Mouse (Mus musculus) heart, adult 11 months (tissue): ENCODE results near the gene Tmed10.

Experiments used
- DNase-seq: peaks from one replicate; pipeline ENCODE4 v3.0.0; 2022

Tmed10 gene

DNA sequence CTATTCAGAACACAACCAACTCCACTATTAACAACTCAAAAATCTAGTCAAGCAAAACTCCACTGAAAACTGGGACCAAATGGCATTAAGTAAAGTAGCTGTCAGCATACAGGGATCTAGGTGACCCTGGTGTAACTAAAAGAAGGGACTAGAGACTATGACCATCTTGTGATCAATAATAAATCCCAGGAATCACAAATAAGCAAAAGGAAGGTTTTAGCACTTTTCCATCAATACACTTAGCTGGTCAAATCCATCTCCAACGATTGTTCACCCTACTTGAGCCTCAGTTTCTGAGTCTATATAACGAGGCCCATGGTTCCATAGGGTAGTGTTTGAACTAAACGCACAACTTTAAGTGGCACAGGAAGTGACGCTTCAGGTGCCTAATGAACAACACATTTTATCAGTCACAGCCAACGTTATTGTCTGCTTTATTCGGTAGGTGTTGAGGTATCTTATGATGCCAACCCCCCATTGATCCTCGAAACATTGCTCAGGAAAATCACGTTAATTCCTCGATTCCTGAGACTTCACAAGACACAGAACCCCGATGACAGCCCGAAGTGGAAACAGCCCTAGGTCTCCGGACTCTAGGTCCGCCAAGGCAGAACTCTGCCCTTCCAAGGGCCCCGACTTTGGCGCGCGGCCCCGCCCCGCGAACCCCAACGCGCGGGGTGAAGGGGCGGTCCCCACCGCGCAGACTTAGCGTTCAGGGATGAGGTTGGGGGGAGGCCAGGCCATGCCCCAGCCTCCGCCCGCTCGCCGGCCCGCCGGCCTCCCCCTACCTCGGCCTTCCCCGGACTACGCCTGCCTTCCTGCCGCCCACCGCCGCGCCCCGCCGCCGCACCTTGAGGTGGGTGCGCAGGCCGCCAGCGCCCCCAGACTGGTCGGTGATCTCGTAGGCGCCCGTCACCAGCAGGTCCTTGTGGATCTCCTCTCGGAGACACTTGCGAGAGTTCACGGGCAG, 771 bp downstream of the Tmed10 start:
- DNase-seq = peak; percentile 98

DNA sequence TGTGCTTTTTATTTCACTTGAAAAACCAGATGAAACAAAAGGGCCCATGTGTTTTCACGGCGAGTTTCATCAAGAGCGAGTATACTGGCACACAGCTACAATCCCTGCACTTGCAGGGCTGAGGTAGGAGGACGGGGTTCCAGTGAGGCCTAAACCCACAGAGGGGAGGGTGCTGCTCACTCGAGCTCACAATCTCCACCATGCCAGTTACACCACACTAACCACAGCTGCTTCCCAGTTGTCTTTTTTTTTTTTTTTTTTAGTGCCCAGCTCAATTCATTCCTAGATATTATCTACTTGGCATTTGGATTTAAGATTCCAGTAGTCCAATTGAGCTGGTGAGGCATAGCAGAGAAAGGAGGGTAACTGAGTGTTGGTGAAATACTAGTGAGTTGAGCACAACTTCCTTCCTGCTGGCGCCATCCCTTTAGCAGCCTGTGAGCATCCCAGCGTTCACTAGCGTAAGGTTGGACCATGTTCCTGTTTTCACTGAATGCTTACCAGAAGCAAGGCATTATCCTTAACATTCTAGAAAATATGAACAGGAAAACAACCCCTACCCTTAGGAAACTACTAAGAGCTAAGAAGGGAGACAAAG, 2.5 kb downstream of the Tmed10 start:
- no peak for DNase-seq

GRCm38 (mm10) chr12:85368441-85369063, 6.1 kb downstream of the Tmed10 start:
- DNase-seq = no peak

- peak; percentile 97 for DNase-seq
Observed at GRCm38 (mm10) chr12:85366271-85366670, 8.4 kb downstream of the Tmed10 start.

DNA sequence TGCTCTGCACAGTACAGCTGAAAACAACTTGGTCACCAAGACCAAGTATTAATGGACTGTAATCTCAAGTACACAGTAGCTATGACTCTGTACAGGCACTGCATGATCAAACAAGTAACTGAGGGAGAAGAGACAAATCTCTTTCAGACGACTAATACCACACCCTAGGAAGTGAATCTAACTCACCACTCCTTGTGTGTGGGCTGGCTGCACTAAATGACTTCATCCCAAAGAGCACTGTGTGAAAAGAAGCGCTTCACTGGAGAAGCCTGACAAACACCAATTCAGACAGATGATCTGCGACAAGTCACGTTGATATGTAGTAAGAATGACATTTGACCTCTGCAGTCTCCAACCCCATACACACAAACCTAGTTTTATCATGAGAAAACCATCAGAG, 12.1 kb downstream of the Tmed10 start:
- DNase-seq = no peak

DNA sequence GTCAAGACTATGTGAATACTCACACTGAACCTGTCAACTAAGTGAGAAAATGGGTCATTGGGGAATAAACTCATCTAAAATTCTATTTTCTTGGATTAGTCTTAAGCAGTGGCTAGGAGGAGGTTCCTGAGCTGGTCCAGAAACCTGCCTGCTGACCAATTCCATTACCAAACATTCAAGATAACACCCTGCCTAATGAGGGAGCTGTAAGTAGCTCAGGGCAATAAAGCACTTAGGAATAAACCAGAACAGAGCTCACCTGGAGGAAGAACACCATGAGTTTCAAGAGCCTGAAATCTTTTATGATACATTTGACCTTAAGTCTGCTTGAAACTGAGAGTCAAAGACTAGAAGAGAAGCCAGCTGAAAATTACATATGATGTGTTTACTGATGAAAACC, 13.1 kb downstream of the Tmed10 start:
- DNase-seq = no peak

GRCm38 (mm10) chr12:85361165-85361564, 13.5 kb downstream of the Tmed10 start:
- no peak for DNase-seq

GRCm38 (mm10) chr12:85354061-85354460, 20.6 kb downstream of the Tmed10 start:
- no peak for DNase-seq

DNA sequence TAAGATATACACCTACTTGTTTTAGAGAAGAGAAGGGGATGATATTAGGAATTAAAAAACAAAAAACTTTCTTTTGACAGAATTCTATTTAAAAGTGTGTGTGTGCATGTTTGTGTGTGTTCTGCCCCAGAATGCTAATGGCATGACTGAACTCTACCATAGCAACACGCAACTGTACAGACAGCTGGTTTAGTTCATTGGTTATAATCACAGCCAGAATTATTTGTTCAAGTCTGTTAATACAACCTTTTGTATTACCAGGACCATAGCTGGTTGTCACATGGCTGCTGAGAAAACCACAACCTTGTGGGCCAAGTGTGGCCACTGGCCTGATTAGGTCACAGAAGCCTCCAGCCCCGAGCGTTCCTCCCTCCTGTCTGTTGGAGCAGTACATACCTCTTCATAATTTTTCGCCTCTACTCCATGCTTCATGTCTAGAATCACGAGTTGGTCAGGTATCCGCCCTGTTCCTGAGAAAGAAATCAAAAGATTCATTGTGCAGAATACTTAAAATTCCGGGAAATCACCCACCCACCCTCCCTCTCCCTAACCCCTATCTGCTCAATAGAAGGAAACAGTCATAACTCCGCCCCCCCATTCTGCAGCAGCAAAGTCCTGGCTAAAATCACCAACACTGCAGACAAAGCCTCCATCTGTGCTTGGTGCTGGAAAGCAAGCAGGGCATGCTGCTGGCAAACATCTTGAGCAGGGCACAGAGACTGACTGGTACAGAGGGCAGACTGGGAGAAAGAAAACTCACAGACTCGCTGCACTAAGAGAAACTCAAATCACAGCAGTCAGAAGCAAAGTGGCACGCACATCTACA, 24.0 kb downstream of the Tmed10 start:
- DNase-seq = peak; percentile 96

- peak; percentile 96 for DNase-seq
Observed at GRCm38 (mm10) chr12:85348338-85348737, 26.3 kb downstream of the Tmed10 start.

DNA sequence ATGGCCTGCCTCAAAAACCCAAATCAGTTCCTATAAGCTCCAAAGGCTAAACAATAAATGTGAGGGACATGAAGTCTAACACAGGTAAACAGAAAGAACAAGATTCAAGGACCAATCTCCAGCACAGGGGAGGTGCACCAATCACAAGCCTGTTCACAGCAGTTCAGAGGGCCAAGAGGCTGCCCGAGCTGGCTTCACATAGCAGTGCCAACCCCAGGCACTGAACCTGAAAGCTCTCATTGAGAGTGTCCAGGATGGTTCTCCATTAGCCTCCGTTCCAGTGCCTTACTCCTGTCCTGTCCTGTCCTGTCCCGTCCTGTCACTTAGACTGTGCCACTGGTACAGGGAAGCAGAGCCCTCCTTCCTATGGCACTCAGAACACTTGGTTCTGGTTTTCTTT, 27.5 kb downstream of the Tmed10 start:
- DNase-seq = peak; percentile 89

DNA sequence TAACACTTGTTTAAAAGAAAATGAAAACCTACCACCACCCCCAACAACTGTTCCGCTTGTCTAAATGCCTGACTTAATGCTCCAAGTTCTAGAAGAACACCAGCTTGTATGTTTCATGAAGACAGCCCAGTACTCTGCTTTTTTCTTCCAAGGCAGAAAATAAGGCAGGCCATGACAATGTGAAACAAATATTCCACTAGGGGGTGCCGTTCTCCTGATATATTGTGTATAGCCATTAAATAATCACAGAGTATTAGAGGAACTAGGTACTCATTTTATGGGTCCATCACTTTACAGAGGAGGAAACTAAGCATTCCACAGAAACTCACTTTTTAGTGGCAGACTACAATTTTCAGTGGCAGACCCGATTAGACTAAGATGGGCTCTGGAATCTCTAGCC, 28.3 kb downstream of the Tmed10 start:
- peak; percentile 91 for DNase-seq

- no peak for DNase-seq
Observed at GRCm38 (mm10) chr12:85345559-85345958, 29.1 kb downstream of the Tmed10 start.

- no peak for DNase-seq
Observed at GRCm38 (mm10) chr12:85344252-85344651, 30.4 kb downstream of the Tmed10 start.

- peak; percentile 86 for DNase-seq
Observed at GRCm38 (mm10) chr12:85342310-85342709, 32.3 kb downstream of the Tmed10 start.

DNA sequence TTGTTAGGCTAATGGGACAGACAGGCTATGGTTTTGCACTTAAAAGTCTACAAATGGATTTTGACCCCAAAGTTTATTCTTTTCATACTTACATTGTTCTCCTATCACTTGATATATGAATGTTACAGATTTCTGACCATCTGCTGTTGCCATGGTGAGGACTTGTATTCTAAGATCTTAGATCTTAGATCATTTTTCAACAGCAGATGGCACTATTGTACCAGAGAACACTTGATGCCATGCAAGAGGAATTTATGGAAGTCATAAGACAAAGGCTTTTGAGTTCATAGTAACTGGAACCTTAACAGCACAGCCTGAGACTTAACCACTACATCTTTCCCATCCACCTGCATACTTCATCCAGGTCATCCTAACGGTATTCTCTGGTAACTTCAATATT, 33.5 kb downstream of the Tmed10 start:
- no peak for DNase-seq

DNA sequence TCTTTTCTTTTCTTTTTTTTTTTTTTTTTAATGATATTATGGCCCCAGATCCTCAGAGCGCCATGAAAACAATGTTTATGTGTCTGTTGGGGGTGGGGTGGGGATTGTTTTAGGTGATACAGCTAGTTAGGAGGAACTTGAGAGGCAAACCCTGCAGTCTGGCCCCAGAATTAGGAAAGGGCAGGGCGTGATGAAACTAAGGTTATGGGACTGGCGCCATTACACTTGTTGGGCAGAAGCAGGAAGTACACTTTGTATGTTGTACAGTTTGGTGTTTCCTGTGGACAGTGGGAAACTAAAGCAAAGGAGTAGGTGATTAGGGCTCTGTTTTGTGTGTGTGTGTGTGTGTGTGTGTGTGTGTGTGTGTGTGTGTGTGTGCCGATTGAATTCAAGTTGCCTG, 34.7 kb downstream of the Tmed10 start:
- DNase-seq = no peak

- peak; percentile 99 for DNase-seq
Observed at GRCm38 (mm10) chr12:85339243-85339729, 35.4 kb downstream of the Tmed10 start, which contains the start of gene Nek9. TSS of gene Nek9 (minus strand) at chr12:85339362.

GRCm38 (mm10) chr12:85338815-85339214, 35.8 kb downstream of the Tmed10 start:
- no peak for DNase-seq

DNA sequence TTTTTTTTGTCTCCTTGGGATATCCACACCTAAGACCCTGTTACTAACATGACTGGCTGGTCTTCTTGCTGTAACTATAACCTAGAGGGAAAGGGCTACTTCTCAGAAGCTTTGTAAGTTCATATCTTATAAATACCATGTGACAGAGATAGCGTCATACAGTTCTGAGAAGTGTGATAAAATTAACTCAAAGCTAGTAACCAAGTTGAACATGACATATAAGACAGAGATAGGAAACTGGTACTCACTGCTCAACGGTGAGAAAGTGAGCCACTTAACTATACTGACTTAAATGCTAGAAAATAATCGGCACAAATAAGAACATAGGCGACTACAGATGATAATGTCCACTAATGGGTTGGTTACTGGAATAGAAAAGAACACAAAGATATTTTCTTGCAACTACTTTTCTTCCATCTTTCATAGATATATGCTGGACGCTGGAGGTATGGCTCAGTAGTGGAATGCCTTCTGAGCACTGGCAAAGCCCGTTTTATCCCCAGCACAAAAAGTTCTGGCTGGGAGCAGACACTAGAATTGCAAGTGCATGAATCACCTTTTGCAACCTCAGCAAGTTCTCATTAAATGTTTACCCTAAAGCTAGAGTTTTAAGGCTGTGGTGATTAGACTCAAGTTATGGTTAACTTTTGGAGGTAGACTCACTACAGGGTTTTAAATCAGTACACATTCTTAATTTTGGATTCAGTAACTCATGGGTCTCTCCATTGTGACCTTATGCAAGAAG, 36.9 kb downstream of the Tmed10 start:
- no peak for DNase-seq

DNA sequence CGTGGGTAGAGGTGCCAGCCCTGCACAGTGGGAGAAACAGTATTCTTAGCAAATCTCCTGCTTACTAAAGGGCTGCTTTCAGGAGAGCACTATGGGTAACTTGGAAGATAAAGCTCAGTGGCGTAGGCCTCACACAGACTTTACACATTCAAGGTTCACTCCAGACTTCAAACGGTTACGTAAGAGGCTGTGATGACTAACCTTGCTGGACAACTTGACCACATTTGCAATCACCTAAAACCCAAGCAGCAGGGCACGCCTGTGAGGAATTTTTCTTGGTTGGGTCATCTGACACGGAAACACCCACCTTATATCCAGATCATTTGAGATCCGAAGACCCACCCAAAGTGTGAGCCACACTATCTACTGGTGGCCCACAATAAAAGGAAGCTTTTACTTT, 44.5 kb downstream of the Tmed10 start:
- no peak for DNase-seq

GRCm38 (mm10) chr12:85308651-85309050, 66.0 kb downstream of the Tmed10 start:
- DNase-seq = no peak
